Mouse (Mus musculus) olfactory bulb, adult 2 months (tissue): Measurements from ENCODE around the gene Ccdc33. TPM values are rescaled to one million over a fixed set of nuclear protein-coding genes. Genes with fewer than 3 reads are reported as not detected.

ENCODE experiments used
- H3K27ac ChIP-seq: fragments of 200-500 bp; 2 replicates; pipeline ENCODE4 v1.5.1; 2012; ENCODE audit warnings: low read depth, low read length; ENCODE audit not compliant: insufficient read depth
- H3K4me1 ChIP-seq: fragments of 200-500 bp; 2 replicates; pipeline ENCODE4 v1.6.1; 2012; ENCODE audit warnings: low read length; ENCODE audit not compliant: control insufficient read depth, insufficient read depth
- H3K4me3 ChIP-seq: fragments of 200-500 bp; 2 replicates; pipeline ENCODE4 v1.5.1; 2012; ENCODE audit warnings: mild to moderate bottlenecking, low read depth, low read length, moderate library complexity; ENCODE audit not compliant: insufficient read depth
- CTCF ChIP-seq: fragments of 200-500 bp; IDR thresholded peaks from 2 replicates; pipeline ENCODE4 v1.5.1; 2012; ENCODE audit warnings: low read depth, mild to moderate bottlenecking, low read length, moderate library complexity; ENCODE audit not compliant: insufficient read depth
- POLR2A ChIP-seq: fragments of 200-500 bp; IDR thresholded peaks from 2 replicates; pipeline ENCODE4 v1.6.1; 2012; ENCODE audit warnings: mild to moderate bottlenecking, low read depth, low read length, moderate library complexity; ENCODE audit not compliant: insufficient read depth
- WGBS: fragments of 180-500 bp; shearing (Covaris S2); methylation state at CpG from one replicate; pipeline ENCODE4 v1.1.7; 2018; 5-methylcytosine and 5-hydroxymethylcytosine counted together
- polyA plus RNA-seq: library from polyadenylated mRNA; stranded (reverse); fragments of >200 nt; gene quantifications from 2 replicates; pipeline ENCODE4 v1.2.4, GENCODE M21; 2012; ENCODE audit warnings: low replicate concordance; ENCODE audit not compliant: missing spikeins, insufficient read depth, insufficient read length

The Ccdc33 gene
- polyA plus RNA-seq, 1 experiment, result not detected

GRCm38 (mm10) chr9:58048621-58049020 lies 70.0 kb downstream of the Ccdc33 start:
- Histone ChIP-seq H3K4me1 (peaks cover 47% of the 10 kb centered on the region), H3K4me3 (no peak overlapping the region), H3K27ac (peak overlapping the region; percentile 87)
- TF ChIP-seq CTCF, result no peak
- TF ChIP-seq POLR2A, result no peak
- WGBS, result 9% methylated on average over 6 of the region's 6 CpGs

- Histone ChIP-seq H3K27ac (no peak overlapping the region), H3K4me1 (peaks cover 40% of the 10 kb centered on the region), H3K4me3 (no peak overlapping the region)
- 84% methylated on average over 10 of the region's 10 CpGs for WGBS
- TF ChIP-seq CTCF, result no peak
- no peak for TF ChIP-seq POLR2A
These were observed 71.6 kb downstream of the Ccdc33 start for GRCm38 (mm10) chr9:58047061-58047460.

- no peak overlapping the region for H3K4me3 ChIP-seq
- TF ChIP-seq CTCF (no peak), POLR2A (no peak)
- peaks cover 50% of the 10 kb centered on the region for H3K4me1 ChIP-seq
- no peak overlapping the region for H3K27ac ChIP-seq
- 34% methylated on average over 4 of the region's 4 CpGs for WGBS
These were observed 73.0 kb downstream of the Ccdc33 start for GRCm38 (mm10) chr9:58045646-58046045.

GRCm38 (mm10) chr9:58044828-58045227 lies 73.8 kb downstream of the Ccdc33 start:
- Histone ChIP-seq H3K4me3 (no peak overlapping the region), H3K4me1 (peaks cover 46% of the 10 kb centered on the region), H3K27ac (no peak overlapping the region)
- TF ChIP-seq POLR2A (no peak), CTCF (no peak)
- 66% methylated on average over 10 of the region's 10 CpGs for WGBS

GRCm38 (mm10) chr9:58043496-58044017 lies 75.1 kb downstream of the Ccdc33 start:
- Histone ChIP-seq H3K27ac (no peak overlapping the region), H3K4me1 (peaks cover 39% of the 10 kb centered on the region), H3K4me3 (no peak overlapping the region)
- no peak for TF ChIP-seq CTCF
- TF ChIP-seq POLR2A, result no peak
- WGBS, result 79% methylated on average over 10 of the region's 10 CpGs

- Histone ChIP-seq H3K27ac (no peak overlapping the region), H3K4me1 (peaks cover 34% of the 10 kb centered on the region), H3K4me3 (no peak overlapping the region)
- TF ChIP-seq CTCF (no peak), POLR2A (no peak)
- 61% methylated on average over 10 of the region's 10 CpGs for WGBS
These were observed 76.2 kb downstream of the Ccdc33 start for GRCm38 (mm10) chr9:58042391-58042790.

- TF ChIP-seq CTCF (no peak), POLR2A (no peak)
- no peak overlapping the region for H3K27ac ChIP-seq
- no peak overlapping the region for H3K4me3 ChIP-seq
- WGBS, result 48% methylated on average over 4 of the region's 4 CpGs
- H3K4me1 ChIP-seq, result peaks cover 38% of the 10 kb centered on the region
These were observed 77.6 kb downstream of the Ccdc33 start for GRCm38 (mm10) chr9:58040977-58041376.

- Histone ChIP-seq H3K4me3 (no peak overlapping the region), H3K4me1 (peaks cover 35% of the 10 kb centered on the region), H3K27ac (no peak overlapping the region)
- no peak for TF ChIP-seq POLR2A
- TF ChIP-seq CTCF, result peak; percentile 97
- 28% methylated on average over 19 of the region's 19 CpGs for WGBS
These were observed 80.0 kb downstream of the Ccdc33 start for GRCm38 (mm10) chr9:58038500-58039168.

GRCm38 (mm10) chr9:58036961-58037360 lies 81.7 kb downstream of the Ccdc33 start:
- H3K27ac ChIP-seq, result no peak overlapping the region
- peaks cover 29% of the 10 kb centered on the region for H3K4me1 ChIP-seq
- TF ChIP-seq POLR2A (no peak), CTCF (no peak)
- no peak overlapping the region for H3K4me3 ChIP-seq
- 95% methylated on average over 4 of the region's 4 CpGs for WGBS
